Comparison of ENCODE assay signal across 25 mouse cellular contexts in genomic region chr8:70432991-70433536, GRCm38 (mm10). TPM values are rescaled to one million over a fixed set of nuclear protein-coding genes. Genes with fewer than 3 reads are reported as not detected.
DNase-seq lines count a peak whose midpoint lies in the region; ATAC-seq and TF ChIP-seq lines count a peak whose summit lies in the region.
"Had no signal": no experiment of that assay in that cellular context is flagged by ENCODE, and none has a peak within 500 bp of the region (broad histone marks: within the 10 kb centered on the region; RNA-seq: fewer than 3 reads in every experiment).

No protein-coding gene starts in this region.

- TF ChIP-seq CTCF in lung, postnatal 0 days (IDR thresholded peaks at IDR 0.05): no peak

- no peak overlapping the region for H3K27ac ChIP-seq in heart, embryonic 11.5 days (ENCODE audit: low read depth, low read length)
- no peak overlapping the region for H3K27ac ChIP-seq in midbrain, embryonic 12.5 days (replicated peaks)
- H3K27ac ChIP-seq in midbrain, embryonic 10.5 days (replicated peaks): no peak overlapping the region
- H3K27ac ChIP-seq in liver, embryonic 12.5 days: peak overlapping the region; percentile 39; the same call in 1 of the 2 replicates
- no peak overlapping the region for H3K27ac ChIP-seq in lung, postnatal 0 days (ENCODE audit: low read length)
- H3K27ac ChIP-seq: forebrain, embryonic 10.5 days; heart, embryonic 10.5 days; hindbrain, postnatal 0 days; kidney, postnatal 0 days; left cerebral cortex, adult 2 months; lung, embryonic 15.5 days; neural tube, embryonic 13.5 days had no signal

- no peak overlapping the region for H3K9ac ChIP-seq in heart, embryonic 11.5 days (ENCODE audit: low read depth, low read length)
- H3K9ac ChIP-seq in midbrain, embryonic 12.5 days (replicated peaks): no peak overlapping the region
- H3K9ac ChIP-seq in liver, embryonic 12.5 days: no peak overlapping the region
- no peak overlapping the region for H3K9ac ChIP-seq in lung, postnatal 0 days (replicated peaks; ENCODE audit: low read depth)
- H3K9ac ChIP-seq: lung, embryonic 15.5 days; neural tube, embryonic 13.5 days had no signal

- no peak overlapping the region for H3K4me2 ChIP-seq in heart, embryonic 11.5 days
- no peak overlapping the region for H3K4me2 ChIP-seq in midbrain, embryonic 12.5 days (replicated peaks)
- no peak overlapping the region for H3K4me2 ChIP-seq in liver, embryonic 12.5 days
- H3K4me2 ChIP-seq in lung, postnatal 0 days (replicated peaks; ENCODE audit: low read depth, low read length): no peak overlapping the region
- H3K4me2 ChIP-seq: lung, embryonic 15.5 days; neural tube, embryonic 13.5 days had no signal

- no peak for DNase-seq in heart, postnatal 4 days
- DNase-seq in midbrain, embryonic 10.5 days (ENCODE audit: low spot score): no peak
- no peak for DNase-seq in gastrocnemius, postnatal 4 days (ENCODE audit: low spot score in 2 of 2)
- DNase-seq in urinary bladder, postnatal 14 days (ENCODE audit: low spot score): no peak
- DNase-seq in lung, postnatal 0 days (ENCODE audit: low spot score): no peak
- DNase-seq: adrenal gland, postnatal 14 days; cerebellum, adult 9-10 months; heart, postnatal 10 days; kidney, adult 2 months; midbrain, embryonic 14.5 days; retina, postnatal 1 day had no signal

- H3K4me3 ChIP-seq in heart, embryonic 11.5 days (ENCODE audit: low read depth, low read length): no peak overlapping the region
- no peak overlapping the region for H3K4me3 ChIP-seq in midbrain, embryonic 12.5 days
- no peak overlapping the region for H3K4me3 ChIP-seq in midbrain, embryonic 10.5 days
- H3K4me3 ChIP-seq in liver, embryonic 12.5 days: no peak overlapping the region
- no peak overlapping the region for H3K4me3 ChIP-seq in lung, postnatal 0 days (ENCODE audit: low read depth, low read length)
- H3K4me3 ChIP-seq: forebrain, embryonic 10.5 days; heart, embryonic 10.5 days; left cerebral cortex, adult 2 months; lung, embryonic 15.5 days; neural tube, embryonic 13.5 days had no signal

- no peaks in the 10 kb centered on the region; the same call in 1 of the 2 replicates for H3K27me3 ChIP-seq in heart, embryonic 11.5 days (ENCODE audit: control insufficient read depth, insufficient read depth, low read length)
- no peaks in the 10 kb centered on the region for H3K27me3 ChIP-seq in midbrain, embryonic 12.5 days
- H3K27me3 ChIP-seq in midbrain, embryonic 10.5 days (ENCODE audit: low read depth, poor library complexity, severe bottlenecking): no peaks in the 10 kb centered on the region
- H3K27me3 ChIP-seq in liver, embryonic 12.5 days (replicated peaks): no peaks in the 10 kb centered on the region
- H3K27me3 ChIP-seq in lung, postnatal 0 days (replicated peaks; ENCODE audit: insufficient read depth, low read length): no peaks in the 10 kb centered on the region
- H3K27me3 ChIP-seq: lung, embryonic 15.5 days; neural tube, embryonic 13.5 days had no signal

- 38% methylated on average over 4 of the region's 4 CpGs for WGBS in heart, embryonic 11.5 days (ENCODE audit: insufficient replicate concordance)
- WGBS in midbrain, embryonic 12.5 days: 30% methylated on average over 4 of the region's 4 CpGs
- 42% methylated on average over 4 of the region's 4 CpGs for WGBS in midbrain, embryonic 10.5 days
- WGBS in liver, embryonic 12.5 days (ENCODE audit: insufficient replicate concordance): 50% methylated on average over 4 of the region's 4 CpGs
- WGBS in lung, postnatal 0 days: 39% methylated on average over 4 of the region's 4 CpGs

- no peaks in the 10 kb centered on the region for H3K9me3 ChIP-seq in heart, embryonic 11.5 days (replicated peaks; ENCODE audit: control insufficient read depth, low read length)
- H3K9me3 ChIP-seq in midbrain, embryonic 12.5 days: no peaks in the 10 kb centered on the region
- H3K9me3 ChIP-seq in midbrain, embryonic 10.5 days (replicated peaks): no peaks in the 10 kb centered on the region
- no peaks in the 10 kb centered on the region for H3K9me3 ChIP-seq in liver, embryonic 12.5 days (replicated peaks)
- H3K9me3 ChIP-seq in lung, postnatal 0 days (ENCODE audit: low read length): no peaks in the 10 kb centered on the region
- H3K9me3 ChIP-seq: forebrain, embryonic 10.5 days; G1E; heart, embryonic 10.5 days; lung, embryonic 15.5 days; neural tube, embryonic 13.5 days had no signal

- no peak for TF ChIP-seq EP300 in lung, postnatal 0 days (IDR thresholded peaks at IDR 0.05)

- peak; percentile 20; the same call in 1 of the 2 replicates for ATAC-seq in heart, embryonic 11.5 days (replicated peaks; ENCODE audit: insufficient number of reproducible peaks, low FRiP score, low TSS enrichment)
- peak; percentile 35; the same call in 1 of the 2 replicates for ATAC-seq in midbrain, embryonic 12.5 days (ENCODE audit: low FRiP score, low read depth)
- peak; percentile 72 for ATAC-seq in liver, embryonic 12.5 days
- no peak for ATAC-seq in lung, postnatal 0 days
- ATAC-seq: CD4-positive, CD25-positive, alpha-beta regulatory T cell, adult 4 months; hindbrain, postnatal 0 days had no signal

- H3K4me1 ChIP-seq in heart, embryonic 11.5 days (ENCODE audit: control insufficient read depth, insufficient read depth, low read length): no peaks in the 10 kb centered on the region
- peaks cover 5% of the 10 kb centered on the region for H3K4me1 ChIP-seq in midbrain, embryonic 12.5 days
- H3K4me1 ChIP-seq in midbrain, embryonic 10.5 days: peaks cover 5% of the 10 kb centered on the region
- peaks cover 37% of the 10 kb centered on the region for H3K4me1 ChIP-seq in liver, embryonic 12.5 days
- H3K4me1 ChIP-seq in lung, postnatal 0 days (ENCODE audit: insufficient read depth, low read depth, low read length): no peaks in the 10 kb centered on the region
- H3K4me1 ChIP-seq: lung, embryonic 15.5 days had no signal

- no peaks in the 10 kb centered on the region for H3K36me3 ChIP-seq in heart, embryonic 11.5 days (ENCODE audit: control insufficient read depth, insufficient read depth, low read length)
- no peaks in the 10 kb centered on the region for H3K36me3 ChIP-seq in midbrain, embryonic 12.5 days
- no peaks in the 10 kb centered on the region for H3K36me3 ChIP-seq in midbrain, embryonic 10.5 days
- H3K36me3 ChIP-seq in liver, embryonic 12.5 days: no peaks in the 10 kb centered on the region
- no peaks in the 10 kb centered on the region for H3K36me3 ChIP-seq in lung, postnatal 0 days (ENCODE audit: insufficient read depth, low read length)
- H3K36me3 ChIP-seq: forebrain, embryonic 10.5 days; lung, embryonic 15.5 days; neural tube, embryonic 13.5 days had no signal

RNA-seq across cellular contexts. Expression of gene Crtc1, which starts 6.3 kb away (rescaled TPM):
- 11.6 and 13.5 TPM in 2 replicates for polyA plus RNA-seq in heart, embryonic 11.5 days (2014; fragmentation: Nextera tagmentation; extraction: Ambion mirVana)
- 10 to 100 TPM; 12.8 to 15.4 TPM for total RNA-seq in heart, postnatal 4 days (2021)
- polyA plus RNA-seq in midbrain, embryonic 12.5 days (2016; fragmentation: Nextera tagmentation; extraction: Ambion mirVana): 22.8 and 23.6 TPM in 2 replicates
- polyA plus RNA-seq in midbrain, embryonic 10.5 days (2016; fragmentation: Nextera tagmentation; extraction: Ambion mirVana): 12.9 and 16.5 TPM in 2 replicates
- 6.6 and 6.9 TPM in 2 replicates for polyA plus RNA-seq in liver, embryonic 12.5 days (2016; fragmentation: Nextera tagmentation; extraction: Ambion mirVana)
- total RNA-seq in gastrocnemius, postnatal 4 days (2021): 10 to 100 TPM; 16.4 to 20.8 TPM
- 5.1 and 7.0 TPM in 2 replicates for polyA plus RNA-seq in lung, postnatal 0 days (2015; fragmentation: Nextera tagmentation; extraction: Ambion mirVana)

RNA-seq across cellular contexts. Expression of gene Klhl26, which starts 43.7 kb away (rescaled TPM):
- polyA plus RNA-seq in heart, embryonic 11.5 days (2014; fragmentation: Nextera tagmentation; extraction: Ambion mirVana): 9.2 and 10.1 TPM in 2 replicates
- total RNA-seq in heart, postnatal 4 days (2021): 1 to 10 TPM; 8.2 to 9.2 TPM
- 17.8 and 18.5 TPM in 2 replicates for polyA plus RNA-seq in midbrain, embryonic 12.5 days (2016; fragmentation: Nextera tagmentation; extraction: Ambion mirVana)
- polyA plus RNA-seq in midbrain, embryonic 10.5 days (2016; fragmentation: Nextera tagmentation; extraction: Ambion mirVana): 16.9 and 20.7 TPM in 2 replicates
- polyA plus RNA-seq in liver, embryonic 12.5 days (2016; fragmentation: Nextera tagmentation; extraction: Ambion mirVana): 9.4 and 9.5 TPM in 2 replicates
- total RNA-seq in gastrocnemius, postnatal 4 days (2021): 1 to 10 TPM; 8.1 to 10.0 TPM
- polyA plus RNA-seq in lung, postnatal 0 days (2015; fragmentation: Nextera tagmentation; extraction: Ambion mirVana): 19.0 and 21.6 TPM in 2 replicates

RNA-seq across cellular contexts. Expression of gene Tmem59l, which starts 54.1 kb away (rescaled TPM):
- 0.44 and 0.86 TPM in 2 replicates for polyA plus RNA-seq in heart, embryonic 11.5 days (2014; fragmentation: Nextera tagmentation; extraction: Ambion mirVana)
- total RNA-seq in heart, postnatal 4 days (2021): not detected
- 19.3 and 21.7 TPM in 2 replicates for polyA plus RNA-seq in midbrain, embryonic 12.5 days (2016; fragmentation: Nextera tagmentation; extraction: Ambion mirVana)
- polyA plus RNA-seq in midbrain, embryonic 10.5 days (2016; fragmentation: Nextera tagmentation; extraction: Ambion mirVana): 7.9 and 8.3 TPM in 2 replicates
- 0.18 and 0.37 TPM in 2 replicates for polyA plus RNA-seq in liver, embryonic 12.5 days (2016; fragmentation: Nextera tagmentation; extraction: Ambion mirVana)
- total RNA-seq in gastrocnemius, postnatal 4 days (2021): not detected
- polyA plus RNA-seq in lung, postnatal 0 days (2015; fragmentation: Nextera tagmentation; extraction: Ambion mirVana): 4.1 and 5.2 TPM in 2 replicates
- total RNA-seq: common myeloid progenitor, adult 5-6 weeks; G1E; heart, postnatal 10 days had no signal
- polyA plus RNA-seq: CD4-positive, CD25-positive, alpha-beta regulatory T cell, adult 4 months; spleen, adult 2 months had no signal

RNA-seq across cellular contexts. Expression of gene Comp, which starts 59.7 kb away (rescaled TPM):
- polyA plus RNA-seq in heart, embryonic 11.5 days (2014; fragmentation: Nextera tagmentation; extraction: Ambion mirVana): 1.1 and 2.2 TPM in 2 replicates
- 1 to 10 TPM; 2.5 to 2.6 TPM for total RNA-seq in heart, postnatal 4 days (2021)
- polyA plus RNA-seq in midbrain, embryonic 12.5 days (2016; fragmentation: Nextera tagmentation; extraction: Ambion mirVana): 0.23 TPM in 1 of 2 replicates, not detected in the other
- polyA plus RNA-seq in midbrain, embryonic 10.5 days (2016; fragmentation: Nextera tagmentation; extraction: Ambion mirVana): 0.37 and 0.39 TPM in 2 replicates
- 0.27 and 0.63 TPM in 2 replicates for polyA plus RNA-seq in liver, embryonic 12.5 days (2016; fragmentation: Nextera tagmentation; extraction: Ambion mirVana)
- total RNA-seq in gastrocnemius, postnatal 4 days (2021): 1 to 10 TPM; 4.6 to 9.3 TPM
- 0.13 and 0.29 TPM in 2 replicates for polyA plus RNA-seq in lung, postnatal 0 days (2015; fragmentation: Nextera tagmentation; extraction: Ambion mirVana)
- total RNA-seq: adrenal gland, postnatal 14 days; G1E had no signal

RNA-seq across cellular contexts. Expression of gene Crlf1, which starts 59.9 kb away (rescaled TPM):
- 0.80 and 3.8 TPM in 2 replicates for polyA plus RNA-seq in heart, embryonic 11.5 days (2014; fragmentation: Nextera tagmentation; extraction: Ambion mirVana)
- under 1 TPM in 1 of 2 experiments, not detected in 1; 0.55 TPM for total RNA-seq in heart, postnatal 4 days (2021)
- polyA plus RNA-seq in midbrain, embryonic 12.5 days (2016; fragmentation: Nextera tagmentation; extraction: Ambion mirVana): 0.92 and 1.6 TPM in 2 replicates
- polyA plus RNA-seq in midbrain, embryonic 10.5 days (2016; fragmentation: Nextera tagmentation; extraction: Ambion mirVana): 0.42 and 2.3 TPM in 2 replicates
- 3.9 and 4.0 TPM in 2 replicates for polyA plus RNA-seq in liver, embryonic 12.5 days (2016; fragmentation: Nextera tagmentation; extraction: Ambion mirVana)
- 1 to 10 TPM; 3.7 to 4.7 TPM for total RNA-seq in gastrocnemius, postnatal 4 days (2021)
- polyA plus RNA-seq in lung, postnatal 0 days (2015; fragmentation: Nextera tagmentation; extraction: Ambion mirVana): 98.7 and 112 TPM in 2 replicates
- total RNA-seq: adrenal gland, postnatal 14 days; common myeloid progenitor, adult 5-6 weeks; G1E had no signal
- polyA plus RNA-seq: CD4-positive, CD25-positive, alpha-beta regulatory T cell, adult 4 months; G1E had no signal
